Mouse (Mus musculus) heart, adult 8-10 months (tissue): Measurements from ENCODE around the gene Rbm26. TPM values are rescaled to one million over a fixed set of nuclear protein-coding genes. Genes with fewer than 3 reads are reported as not detected.

Experiments
- DNase-seq: peaks from one replicate; pipeline ENCODE4 v3.0.0; 2022; ENCODE audit warnings: low spot score
- total RNA-seq, 4 experiments: library from RNA; stranded (reverse); gene quantifications; 2 replicates each; pipeline ENCODE4 v1.2.4; 2022

Rbm26 gene
- total RNA-seq, 4 experiments from 2014 or later: 17.0 to 21.2 (median 17.5) TPM

GRCm38 (mm10) chr14:105087001-105087400 lies 90.1 kb downstream of the Rbm26 start:
- DNase-seq: no peak

- DNase-seq: no peak
Observed at GRCm38 (mm10) chr14:105085332-105085993, 91.7 kb downstream of the Rbm26 start.

- DNase-seq: no peak
Observed at GRCm38 (mm10) chr14:105084757-105085330, 92.3 kb downstream of the Rbm26 start.

GRCm38 (mm10) chr14:105084106-105084505 lies 93.0 kb downstream of the Rbm26 start:
- DNase-seq: no peak

GRCm38 (mm10) chr14:105074776-105075175 lies 102.4 kb downstream of the Rbm26 start:
- DNase-seq: no peak

GRCm38 (mm10) chr14:105074376-105074775 lies 102.8 kb downstream of the Rbm26 start:
- DNase-seq: no peak

GRCm38 (mm10) chr14:105071010-105071509 lies 106.1 kb downstream of the Rbm26 start:
- no peak for DNase-seq

GRCm38 (mm10) chr14:105070258-105071009 lies 106.7 kb downstream of the Rbm26 start:
- DNase-seq: no peak

GRCm38 (mm10) chr14:105068060-105068459 lies 109.1 kb downstream of the Rbm26 start:
- DNase-seq: no peak

- no peak for DNase-seq
Observed at GRCm38 (mm10) chr14:105064243-105064642, 112.9 kb downstream of the Rbm26 start.

GRCm38 (mm10) chr14:105061230-105061629 lies 115.9 kb downstream of the Rbm26 start:
- DNase-seq: no peak

GRCm38 (mm10) chr14:105057934-105058333 lies 119.2 kb downstream of the Rbm26 start:
- DNase-seq: no peak

Other genes starting within 250 kb of the Rbm26 start
- 10 to 100 TPM; 14.2 to 15.8 (median 15.3) TPM for gene Ndfip2, start 81.2 kb upstream of the Rbm26 start, total RNA-seq